Mouse (Mus musculus): ENCODE measurements at regions not wholly inside any gene's neighbourhood (a gene's known extent, or its start where the extent isn't known, plus 50 kb on each side); places are given as distances from the start of the nearest gene placed in this dataset.
A peak's percentile ranks its signal among the peaks of the same experiment; 100 is the strongest.

DNA sequence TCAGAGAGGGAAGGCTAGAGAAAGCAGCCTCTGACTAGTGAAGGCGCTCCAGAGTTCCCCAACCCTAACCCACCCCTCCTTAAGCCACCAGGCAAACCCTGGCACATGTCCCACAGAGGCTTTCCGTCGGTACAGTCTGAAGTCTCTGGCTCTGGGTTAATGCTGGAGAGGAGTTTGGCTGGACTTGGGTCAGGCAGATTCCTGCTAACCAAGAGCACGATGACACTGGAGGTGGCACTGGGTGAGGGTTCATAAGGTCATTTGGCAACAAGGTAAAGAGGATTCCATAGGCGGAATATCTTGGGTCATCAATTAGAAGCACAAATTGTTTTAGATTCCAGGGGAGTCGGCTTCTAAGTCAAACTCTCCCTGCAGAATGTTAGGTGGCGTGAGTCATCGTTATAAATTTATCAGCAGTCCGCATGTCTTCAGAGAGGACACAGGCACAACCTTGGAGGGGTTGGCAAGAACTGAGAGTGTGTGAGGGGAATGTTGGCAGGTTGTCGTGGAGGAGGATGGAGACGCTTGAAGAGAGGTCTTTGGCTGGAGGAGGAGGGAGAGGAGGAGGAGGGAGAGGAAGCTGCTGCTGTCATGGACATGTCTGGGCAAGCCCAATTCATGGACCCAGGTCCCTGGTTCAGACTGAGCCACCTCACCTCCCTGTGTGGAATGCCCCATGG is 138.4 kb downstream of the Utp6 start:
- ATAC-seq (ENCODE audit: low FRiP score), result no peak
- H3K4me3 ChIP-seq (replicated peaks), result no peak overlapping the region
- 87% methylated on average over 11 of the region's 11 CpGs for WGBS
- H3K4me2 ChIP-seq, result no peak overlapping the region
- no peak overlapping the region for H3K9ac ChIP-seq (replicated peaks)
- no peaks in the 10 kb centered on the region for H3K36me3 ChIP-seq
- H3K27ac ChIP-seq (replicated peaks), result no peak overlapping the region
- no peaks in the 10 kb centered on the region for H3K27me3 ChIP-seq (replicated peaks)
- H3K9me3 ChIP-seq (replicated peaks), result no peaks in the 10 kb centered on the region
- no peaks in the 10 kb centered on the region for H3K4me1 ChIP-seq

- 89% methylated on average over 5 of the region's 5 CpGs for WGBS
- H3K27ac ChIP-seq (replicated peaks), result no peak overlapping the region
- no peak for ATAC-seq (ENCODE audit: low FRiP score)
These were observed 140.2 kb downstream of the Utp6 start for GRCm38 (mm10) chr11:79821986-79822385.

DNA sequence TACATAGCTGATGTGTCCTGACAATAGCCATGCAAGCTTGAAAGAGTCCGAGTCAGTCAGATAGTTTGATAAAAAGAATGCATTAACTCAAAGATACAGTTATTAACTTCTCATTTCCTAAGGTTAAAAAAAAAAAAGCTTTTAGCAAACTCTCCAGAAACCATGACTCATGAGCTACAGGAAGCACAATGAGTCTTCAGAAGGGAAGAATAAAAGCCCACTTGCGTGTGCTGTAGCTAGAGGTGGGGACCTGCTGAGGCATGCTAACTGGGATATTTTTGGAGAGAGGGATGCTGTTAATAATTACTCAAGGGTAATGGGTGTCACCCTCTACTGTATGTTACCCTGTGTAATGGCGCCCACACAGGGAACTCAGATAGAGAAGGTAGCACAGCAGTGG is 147.0 kb downstream of the Utp6 start:
- no peak for ATAC-seq (ENCODE audit: low FRiP score)
- Histone ChIP-seq H3K36me3 (no peaks in the 10 kb centered on the region), H3K9ac (replicated peaks) (no peak overlapping the region), H3K4me3 (replicated peaks) (no peak overlapping the region), H3K4me2 (no peak overlapping the region), H3K4me1 (no peaks in the 10 kb centered on the region), H3K27ac (replicated peaks) (no peak overlapping the region), H3K27me3 (replicated peaks) (no peaks in the 10 kb centered on the region), H3K9me3 (replicated peaks) (no peaks in the 10 kb centered on the region)
- 90% methylated on average over 3 of the region's 3 CpGs for WGBS

More at GRCm38 (mm10) chr11:79821986-79822385, 140.2 kb downstream of the Utp6 start:
- Histone ChIP-seq H3K4me1 (no peaks in the 10 kb centered on the region), H3K4me2 (no peak overlapping the region), H3K27me3 (replicated peaks) (no peaks in the 10 kb centered on the region), H3K9me3 (replicated peaks) (no peaks in the 10 kb centered on the region), H3K4me3 (replicated peaks) (no peak overlapping the region), H3K9ac (replicated peaks) (no peak overlapping the region), H3K36me3 (no peaks in the 10 kb centered on the region)

DNA sequence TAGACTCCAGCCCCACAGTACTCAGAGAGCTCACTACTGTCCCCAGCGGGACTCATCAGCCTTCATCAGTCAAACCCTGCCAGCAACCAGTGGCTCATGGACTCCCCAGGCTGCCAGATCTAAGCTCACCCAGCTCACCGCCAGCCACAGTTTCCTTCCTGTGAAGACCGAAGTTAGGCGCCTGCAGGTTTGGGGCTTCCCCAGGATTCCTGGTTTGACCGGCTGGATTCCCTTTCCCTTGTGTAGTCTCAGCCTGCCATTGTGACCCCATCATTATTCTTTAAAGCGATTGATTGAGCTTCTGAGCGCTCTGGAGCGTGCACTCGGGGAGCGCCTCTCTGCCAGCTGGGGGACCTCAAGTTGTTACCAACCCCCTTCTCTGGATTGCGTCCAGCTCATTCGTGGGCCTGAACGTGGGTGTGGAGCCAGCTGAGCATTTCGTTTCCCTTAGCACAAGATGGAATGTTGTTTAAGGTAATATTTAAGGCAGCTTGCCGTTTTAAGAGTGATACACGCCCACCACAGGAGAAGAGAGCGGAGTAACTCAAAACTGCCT is 155.2 kb downstream of the Utp6 start:
- Histone ChIP-seq H3K9ac (replicated peaks) (no peak overlapping the region), H3K36me3 (no peaks in the 10 kb centered on the region), H3K27me3 (replicated peaks) (no peaks in the 10 kb centered on the region), H3K9me3 (replicated peaks) (no peaks in the 10 kb centered on the region), H3K4me3 (replicated peaks) (no peak overlapping the region), H3K27ac (replicated peaks) (peak overlapping the region; percentile 33; the same call in 1 of the 2 replicates), H3K4me1 (peaks cover 30% of the 10 kb centered on the region), H3K4me2 (peak overlapping the region; percentile 15; the same call in 1 of the 2 replicates)
- ATAC-seq (ENCODE audit: low FRiP score), result no peak
- WGBS, result 27% methylated on average over 17 of the region's 17 CpGs

DNA sequence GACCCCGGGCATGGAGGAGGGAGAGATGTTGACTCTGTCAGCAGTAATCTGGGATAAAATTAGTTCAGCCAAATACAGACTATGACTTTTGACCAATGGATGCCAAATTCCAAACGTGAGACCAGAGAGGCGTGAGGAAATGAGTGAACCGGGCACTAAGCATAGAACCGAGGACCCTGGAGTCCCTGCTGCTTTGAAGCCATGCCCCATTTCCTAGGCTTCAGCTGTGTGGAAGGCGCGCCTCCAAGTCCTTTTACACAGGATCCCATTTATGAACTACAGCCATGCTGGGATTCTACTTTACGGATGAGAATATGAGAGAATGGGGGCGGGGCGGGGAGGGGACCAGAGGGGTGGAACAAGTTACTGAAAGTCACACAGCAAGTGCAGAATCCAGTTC is 155.8 kb downstream of the Utp6 start:
- no peaks in the 10 kb centered on the region for H3K9me3 ChIP-seq (replicated peaks)
- 79% methylated on average over 10 of the region's 10 CpGs for WGBS
- H3K4me2 ChIP-seq, result no peak overlapping the region
- no peak overlapping the region for H3K4me3 ChIP-seq (replicated peaks)
- ATAC-seq (ENCODE audit: low FRiP score), result no peak
- H3K36me3 ChIP-seq, result no peaks in the 10 kb centered on the region
- H3K27ac ChIP-seq (replicated peaks), result peak overlapping the region; percentile 63
- H3K4me1 ChIP-seq, result peaks cover 30% of the 10 kb centered on the region
- no peaks in the 10 kb centered on the region for H3K27me3 ChIP-seq (replicated peaks)
- no peak overlapping the region for H3K9ac ChIP-seq (replicated peaks)

DNA sequence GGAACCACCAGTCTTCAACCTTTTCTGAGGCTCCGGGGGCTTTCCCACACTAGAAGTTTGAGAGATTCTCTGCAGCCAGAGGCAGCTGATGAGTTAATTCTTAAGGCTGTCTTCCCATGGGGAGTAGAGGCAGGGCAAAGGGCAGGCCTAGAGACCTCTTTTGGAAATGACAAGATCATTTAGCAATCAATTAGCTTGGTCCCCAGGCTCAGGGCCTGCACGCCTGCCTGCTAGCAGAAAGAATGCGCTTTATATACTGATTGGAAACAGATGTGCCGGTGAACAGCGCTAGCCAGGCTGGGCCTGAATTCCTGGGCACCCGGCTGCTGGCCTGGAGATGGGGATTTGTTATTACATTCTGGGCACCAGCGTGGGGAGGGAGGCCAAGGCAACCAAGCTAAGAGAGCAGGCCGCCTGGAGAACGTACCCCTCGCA is 156.2 kb downstream of the Utp6 start:
- peaks cover 30% of the 10 kb centered on the region for H3K4me1 ChIP-seq
- peak overlapping the region; percentile 63 for H3K27ac ChIP-seq (replicated peaks)
- no peaks in the 10 kb centered on the region for H3K36me3 ChIP-seq
- 40% methylated on average over 10 of the region's 10 CpGs for whole genome bisulfite sequencing
- H3K9ac ChIP-seq (replicated peaks), result no peak overlapping the region
- ATAC-seq (ENCODE audit: low FRiP score), result no peak
- no peak overlapping the region for H3K4me3 ChIP-seq (replicated peaks)
- H3K27me3 ChIP-seq (replicated peaks), result no peaks in the 10 kb centered on the region
- no peak overlapping the region for H3K4me2 ChIP-seq
- H3K9me3 ChIP-seq (replicated peaks), result no peaks in the 10 kb centered on the region

GRCm38 (mm10) chr11:79803971-79804370 is 158.2 kb downstream of the Utp6 start:
- no peak overlapping the region for H3K4me2 ChIP-seq
- no peak overlapping the region for H3K27ac ChIP-seq (replicated peaks)
- peaks cover 35% of the 10 kb centered on the region for H3K4me1 ChIP-seq
- WGBS, result 73% methylated on average over 2 of the region's 2 CpGs
- no peak overlapping the region for H3K9ac ChIP-seq (replicated peaks)
- ATAC-seq (ENCODE audit: low FRiP score), result no peak
- no peaks in the 10 kb centered on the region for H3K9me3 ChIP-seq (replicated peaks)
- no peaks in the 10 kb centered on the region for H3K36me3 ChIP-seq
- H3K4me3 ChIP-seq (replicated peaks), result no peak overlapping the region
- no peaks in the 10 kb centered on the region for H3K27me3 ChIP-seq (replicated peaks)

GRCm38 (mm10) chr11:79803006-79803405 is 159.2 kb downstream of the Utp6 start:
- ATAC-seq (ENCODE audit: low FRiP score), result 0 out of 2 replicates have a peak, but pooled peaks have one; percentile 38
- H3K27ac ChIP-seq (replicated peaks), result peak overlapping the region; percentile 38; the same call in 1 of the 2 replicates
- WGBS, result 44% methylated on average over 5 of the region's 5 CpGs
- no peaks in the 10 kb centered on the region for H3K36me3 ChIP-seq
- H3K4me2 ChIP-seq, result no peak overlapping the region
- H3K4me1 ChIP-seq, result peaks cover 35% of the 10 kb centered on the region
- no peaks in the 10 kb centered on the region for H3K9me3 ChIP-seq (replicated peaks)
- H3K4me3 ChIP-seq (replicated peaks), result no peak overlapping the region
- no peaks in the 10 kb centered on the region for H3K27me3 ChIP-seq (replicated peaks)
- no peak overlapping the region for H3K9ac ChIP-seq (replicated peaks)

DNA sequence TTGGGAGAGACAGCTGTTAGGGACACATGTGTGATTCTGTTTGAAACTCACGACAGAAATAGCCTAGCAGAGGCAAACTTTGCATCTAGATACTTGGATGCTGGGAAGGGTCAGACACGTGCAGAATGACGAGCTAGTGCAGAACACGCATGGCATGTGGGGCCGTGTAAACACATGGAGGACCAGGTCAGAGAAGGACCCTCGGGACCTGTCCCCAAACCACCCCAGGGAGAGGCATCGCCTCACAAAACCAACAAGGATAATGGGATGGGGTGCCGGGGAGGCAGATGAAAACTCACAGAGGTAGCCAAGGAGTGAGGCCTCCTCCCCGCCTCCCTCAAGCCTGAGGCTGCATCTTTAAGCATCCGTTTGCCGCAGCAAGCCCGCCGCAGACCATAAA is 159.6 kb downstream of the Utp6 start:
- Histone ChIP-seq H3K36me3 (no peaks in the 10 kb centered on the region), H3K9me3 (replicated peaks) (no peaks in the 10 kb centered on the region), H3K9ac (replicated peaks) (no peak overlapping the region), H3K4me1 (peaks cover 35% of the 10 kb centered on the region), H3K4me2 (no peak overlapping the region), H3K27me3 (replicated peaks) (no peaks in the 10 kb centered on the region), H3K4me3 (replicated peaks) (no peak overlapping the region), H3K27ac (replicated peaks) (peak overlapping the region; percentile 38)
- no peak for ATAC-seq (ENCODE audit: low FRiP score)
- WGBS, result 60% methylated on average over 13 of the region's 13 CpGs

DNA sequence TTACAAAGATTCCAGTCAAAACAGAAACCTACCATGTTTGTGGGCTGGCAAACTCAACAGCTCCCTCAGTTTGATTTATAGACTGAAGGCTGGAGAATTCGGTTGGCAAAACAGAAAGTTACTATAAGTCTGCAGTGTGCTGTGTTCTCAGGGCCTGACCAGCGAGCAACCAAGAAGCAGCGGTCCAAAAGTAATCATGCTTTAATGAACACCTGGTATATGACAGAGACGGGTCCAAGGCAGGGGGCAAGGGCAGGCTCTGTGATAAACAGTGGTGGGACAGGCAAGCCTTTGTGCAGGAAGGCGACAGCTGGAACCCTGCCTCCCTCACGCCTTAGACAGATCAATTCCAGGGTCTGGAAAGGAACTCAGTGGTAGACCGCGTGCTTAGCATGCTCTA is 161.9 kb downstream of the Utp6 start:
- Histone ChIP-seq H3K4me2 (no peak overlapping the region), H3K4me1 (peaks cover 19% of the 10 kb centered on the region), H3K9me3 (replicated peaks) (no peaks in the 10 kb centered on the region), H3K9ac (replicated peaks) (no peak overlapping the region), H3K36me3 (no peaks in the 10 kb centered on the region), H3K27me3 (replicated peaks) (no peaks in the 10 kb centered on the region), H3K27ac (replicated peaks) (no peak overlapping the region), H3K4me3 (replicated peaks) (no peak overlapping the region)
- 37% methylated on average over 8 of the region's 8 CpGs for WGBS
- ATAC-seq (ENCODE audit: low FRiP score), result no peak

GRCm38 (mm10) chr11:79788251-79788741 is 173.9 kb downstream of the Utp6 start:
- no peaks in the 10 kb centered on the region for H3K9me3 ChIP-seq (replicated peaks)
- H3K36me3 ChIP-seq, result no peaks in the 10 kb centered on the region
- WGBS, result 77% methylated on average over 3 of the region's 3 CpGs
- H3K4me1 ChIP-seq, result peaks cover 24% of the 10 kb centered on the region
- H3K27me3 ChIP-seq (replicated peaks), result no peaks in the 10 kb centered on the region
- no peak overlapping the region for H3K27ac ChIP-seq (replicated peaks)
- H3K4me2 ChIP-seq, result no peak overlapping the region
- no peak overlapping the region for H3K4me3 ChIP-seq (replicated peaks)
- H3K9ac ChIP-seq (replicated peaks), result no peak overlapping the region
- ATAC-seq (ENCODE audit: low FRiP score), result no peak

GRCm38 (mm10) chr11:79787766-79788165 is 174.4 kb downstream of the Utp6 start:
- H3K4me2 ChIP-seq, result no peak overlapping the region
- H3K4me3 ChIP-seq (replicated peaks), result no peak overlapping the region
- H3K9me3 ChIP-seq (replicated peaks), result no peaks in the 10 kb centered on the region
- H3K4me1 ChIP-seq, result peaks cover 18% of the 10 kb centered on the region
- H3K27ac ChIP-seq (replicated peaks), result no peak overlapping the region
- H3K9ac ChIP-seq (replicated peaks), result no peak overlapping the region
- WGBS, result 100% methylated on average over 1 of the region's 1 CpGs
- ATAC-seq (ENCODE audit: low FRiP score), result no peak
- no peaks in the 10 kb centered on the region for H3K36me3 ChIP-seq
- H3K27me3 ChIP-seq (replicated peaks), result no peaks in the 10 kb centered on the region

Measured in neural tube, embryonic 15.5 days (tissue).